Mouse (Mus musculus) sigmoid colon, adult 10 weeks (tissue): Measurements from ENCODE around the gene Dlk2. TPM values are rescaled to one million over a fixed set of nuclear protein-coding genes. Genes with fewer than 3 reads are reported as not detected.

Experiments used
- polyA plus RNA-seq: library from polyadenylated mRNA; stranded (reverse); fragments of 350-450 nt; fragmentation: Illumina TruSeq; extraction: RNeasy Lipid Tissue Mini Kit (QIAGEN cat#74804); gene quantifications from one replicate; pipeline ENCODE4 v1.2.3, GENCODE M21; 2014; ENCODE audit warnings: low read depth, low replicate concordance

Gene Dlk2
- not detected for polyA plus RNA-seq

GRCm38 (mm10) chr17:46297364-46298219, at the start of gene Dlk2:
Gene Dlk2 (plus strand): TSS chr17:46297421.

GRCm38 (mm10) chr17:46247512-46248188, 49.6 kb upstream of the Dlk2 start, which contains the start of the genes Polr1c and Yipf3:
Gene Polr1c (minus strand): TSS chr17:46248054.
Gene Yipf3 (plus strand): TSS chr17:46248080.

DNA sequence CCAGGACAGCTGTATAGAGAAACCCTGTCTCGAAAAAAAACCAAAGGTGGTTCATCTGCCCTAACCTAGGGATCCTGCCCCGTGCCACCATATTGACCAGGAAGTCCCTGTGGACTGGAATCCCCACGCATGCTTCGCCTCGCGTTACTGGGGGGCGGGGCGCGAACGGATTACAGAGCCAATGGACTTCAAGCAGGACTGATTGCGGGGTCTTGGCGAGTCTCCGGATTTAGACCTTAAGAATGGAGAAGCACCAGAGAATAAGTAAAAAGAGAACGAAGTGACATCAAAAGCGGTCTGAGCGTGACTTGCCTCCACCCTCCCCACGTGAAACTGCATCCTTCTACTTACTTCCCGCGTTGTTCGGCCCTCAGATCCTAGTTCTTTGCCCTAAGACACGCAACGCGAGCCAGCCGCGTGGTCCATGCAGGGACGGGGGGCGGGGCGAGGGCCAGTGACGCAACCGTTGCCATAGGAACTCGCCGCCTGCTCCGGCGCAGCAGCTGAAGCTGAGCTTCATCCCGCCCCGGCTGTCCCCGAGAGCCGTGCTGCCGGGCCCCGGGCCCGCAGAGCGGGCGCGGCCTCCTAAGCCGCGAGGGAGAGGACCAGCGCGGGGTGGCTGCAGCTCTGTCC, 43.7 kb upstream of the Dlk2 start, which contains the start of gene Lrrc73:
Gene Lrrc73, plus strand, starts transcription at position 80 of the 633 bp plus-strand sequence.

GRCm38 (mm10) chr17:46282483-46283123, 14.6 kb upstream of the Dlk2 start, which contains the start of gene Tjap1:
Gene Tjap1 (minus strand): TSS chr17:46283026.

DNA sequence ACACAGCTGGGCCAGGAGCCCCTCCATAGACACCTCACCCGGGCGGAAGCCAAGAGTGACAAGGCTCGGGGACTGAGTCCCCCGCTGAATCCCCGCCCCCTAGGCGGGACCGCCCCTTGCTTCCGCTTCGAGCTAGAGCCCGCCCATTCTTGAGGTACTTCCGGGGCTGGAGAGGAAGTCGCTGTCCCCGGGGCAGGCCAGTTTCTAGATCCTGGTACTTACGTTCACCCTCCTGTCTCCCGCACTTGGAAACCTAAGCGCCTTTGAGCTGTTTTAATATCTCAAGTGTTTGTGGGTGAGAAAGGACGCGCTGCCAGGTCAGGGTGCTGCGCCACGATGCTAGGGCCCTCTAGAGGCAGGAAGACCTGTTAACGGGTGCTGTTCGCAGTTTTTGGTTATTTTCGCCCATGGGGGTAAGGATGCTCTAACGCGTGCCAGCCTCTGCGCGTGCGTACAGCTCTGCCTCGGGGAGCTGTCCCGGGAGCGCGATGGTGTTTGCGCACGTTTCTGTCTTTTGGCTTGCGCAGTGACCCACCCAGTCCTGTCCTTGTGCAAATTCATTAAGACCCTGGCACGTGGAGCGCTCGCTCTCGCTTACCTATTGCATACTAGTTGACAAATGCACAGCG, 30.8 kb downstream of the Dlk2 start, which contains the start of gene Abcc10:
Gene Abcc10, minus strand, starts transcription at position 447 of the 629 bp plus-strand sequence.

Other genes starting within 250 kb of the Dlk2 start
- gene Mrps18a, start 186.4 kb upstream of the Dlk2 start, polyA plus RNA-seq = 12.4 TPM
- gene Rsph9, start 153.2 kb upstream of the Dlk2 start, polyA plus RNA-seq = not detected
- 2.2 TPM for gene Mad2l1bp, start 143.9 kb upstream of the Dlk2 start, polyA plus RNA-seq
- 49.1 TPM for gene Gtpbp2, start 136.4 kb upstream of the Dlk2 start, polyA plus RNA-seq
- gene Polh, start 94.8 kb upstream of the Dlk2 start, polyA plus RNA-seq = 6.6 TPM
- 10.8 TPM for gene Xpo5, start 94.6 kb upstream of the Dlk2 start, polyA plus RNA-seq
- 5.7 TPM for gene Polr1c, start 49.4 kb upstream of the Dlk2 start, polyA plus RNA-seq
- gene Yipf3, start 49.3 kb upstream of the Dlk2 start, polyA plus RNA-seq = 3.1 TPM
- not detected for gene Lrrc73, start 43.9 kb upstream of the Dlk2 start, polyA plus RNA-seq
- 0.54 TPM for gene Tjap1, start 14.4 kb upstream of the Dlk2 start, polyA plus RNA-seq
- 0.22 TPM for gene Abcc10, start 30.9 kb downstream of the Dlk2 start, polyA plus RNA-seq
- gene Zfp318, start 86.3 kb downstream of the Dlk2 start, polyA plus RNA-seq = 37.2 TPM
- not detected for gene Crip3, start 131.5 kb downstream of the Dlk2 start, polyA plus RNA-seq
- gene Slc22a7, start 141.0 kb downstream of the Dlk2 start, polyA plus RNA-seq = not detected
- 0.09 TPM for gene Ttbk1, start 190.3 kb downstream of the Dlk2 start, polyA plus RNA-seq
- gene Dnph1, start 199.3 kb downstream of the Dlk2 start, polyA plus RNA-seq = 1.1 TPM
- 0.44 TPM for gene Cul9, start 249.0 kb downstream of the Dlk2 start, polyA plus RNA-seq